In the genomic region with DNA sequence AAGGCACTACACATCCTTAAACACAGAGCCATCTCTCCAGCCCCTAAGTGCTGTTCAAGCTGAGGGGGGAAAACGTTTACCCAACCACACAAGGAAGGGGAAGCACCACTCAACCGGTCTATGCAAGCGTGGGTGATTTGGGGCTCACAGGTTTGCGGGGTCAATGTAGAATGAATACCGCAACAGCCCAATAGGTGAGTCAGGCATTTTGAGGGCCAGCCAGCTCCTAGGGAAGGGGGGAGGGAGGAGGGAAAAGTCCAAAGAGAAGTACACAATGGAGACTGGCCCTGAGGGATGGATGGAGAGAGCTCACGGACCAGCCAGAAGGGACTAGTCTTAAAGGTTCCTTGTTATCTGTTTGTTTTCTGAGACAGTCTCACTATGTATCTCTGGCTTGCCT, we compare ENCODE assay signal across 18 mouse cellular contexts. TPM values are rescaled to one million over a fixed set of nuclear protein-coding genes. Genes with fewer than 3 reads are reported as not detected.
A peak's percentile ranks its signal among the peaks of the same experiment; 100 is the strongest.
DNase-seq lines count a peak whose midpoint lies in the region; ATAC-seq lines count a peak whose summit lies in the region.
"Had no signal": no experiment of that assay in that cellular context is flagged by ENCODE, and none has a peak within 500 bp of the region (broad histone marks: within the 10 kb centered on the region; RNA-seq: fewer than 3 reads in every experiment).

No protein-coding gene starts in this region.

- H3K4me3 ChIP-seq in megakaryocyte, embryonic 14.5 days (replicated peaks) = peak overlapping the region; percentile 15
- H3K4me3 ChIP-seq: embryonic facial prominence, embryonic 10.5 days; forebrain, embryonic 13.5 days; heart, embryonic 10.5 days; hindbrain, embryonic 15.5 days had no signal

- no peak for ATAC-seq in megakaryocyte, adult 5-6 weeks (ENCODE audit: poor library complexity, severe bottlenecking)
- peak; percentile 21; the same call in 1 of the 2 replicates for ATAC-seq in megakaryocyte progenitor cell, adult 5-6 weeks (replicated peaks; ENCODE audit: poor library complexity)
- ATAC-seq: forebrain, embryonic 13.5 days; forebrain, postnatal 0 days had no signal

- no peaks in the 10 kb centered on the region for H3K27me3 ChIP-seq in megakaryocyte, embryonic 14.5 days (replicated peaks)
- H3K27me3 ChIP-seq: forebrain, embryonic 13.5 days; hindbrain, embryonic 15.5 days had no signal

- no peaks in the 10 kb centered on the region for H3K9me3 ChIP-seq in megakaryocyte, embryonic 14.5 days
- H3K9me3 ChIP-seq: embryonic facial prominence, embryonic 10.5 days; forebrain, embryonic 13.5 days; heart, embryonic 10.5 days; hindbrain, embryonic 15.5 days had no signal

- peaks cover 4% of the 10 kb centered on the region for H3K36me3 ChIP-seq in megakaryocyte, embryonic 14.5 days (replicated peaks; ENCODE audit: low read length)
- H3K36me3 ChIP-seq: embryonic facial prominence, embryonic 10.5 days; heart, embryonic 10.5 days; hindbrain, embryonic 15.5 days had no signal

- H3K4me1 ChIP-seq in megakaryocyte, embryonic 14.5 days = peaks cover 81% of the 10 kb centered on the region
- H3K4me1 ChIP-seq: embryonic facial prominence, embryonic 10.5 days had no signal

- peak; percentile 37 for DNase-seq in adrenal gland, adult 2 months
- DNase-seq in adrenal gland, adult 8-10 months = no peak
- DNase-seq in embryo, embryonic 10 days (ENCODE audit: low spot score) = no peak
- no peak for DNase-seq in cerebellum, adult 9-10 months
- DNase-seq: adrenal gland, postnatal 25 days; cerebellum, adult 2 months; cerebellum, postnatal 14 days; forebrain, postnatal 0 days; gastrocnemius, postnatal 25 days; heart, adult 11 months; kidney, adult 2 months had no signal

RNA-seq across cellular contexts. Expression of a gene that starts 32.1 kb away (rescaled TPM):
- 100 to 1,000 TPM; 111 to 154 TPM for total RNA-seq in adrenal gland, adult 2 months (2021)
- polyA plus RNA-seq in adrenal gland, adult 2 months (2012; rRNA removed) = 42.0 and 51.8 TPM in 2 replicates
- total RNA-seq in adrenal gland, adult 8-10 months (2022) = 10 to 100 TPM; 70.8 to 97.5 (median 88.9) TPM
- polyA plus RNA-seq in megakaryocyte, embryonic 14.5 days (2012; ENCODE audit: insufficient read depth, low replicate concordance) = 29.1 and 128 TPM in 2 replicates
- total RNA-seq in megakaryocyte, adult 5-6 weeks (2015) = 41.2 and 48.0 TPM in 2 replicates
- 69.0 and 71.2 TPM in 2 replicates for total RNA-seq in megakaryocyte, adult 5-6 weeks (2017)
- total RNA-seq in megakaryocyte progenitor cell, adult 5-6 weeks (2015) = 97.7 and 107 TPM in 2 replicates
- total RNA-seq in megakaryocyte progenitor cell, adult 5-6 weeks (2017) = 165 and 176 TPM in 2 replicates

RNA-seq across cellular contexts. Expression of a gene that starts 34.2 kb away (rescaled TPM):
- total RNA-seq in adrenal gland, adult 2 months (2021) = 10 to 100 TPM; 33.4 to 39.6 TPM
- polyA plus RNA-seq in adrenal gland, adult 2 months (2012; rRNA removed) = 69.1 and 74.7 TPM in 2 replicates
- total RNA-seq in adrenal gland, adult 8-10 months (2022) = 10 to 100 TPM; 26.0 to 29.3 (median 28.3) TPM
- polyA plus RNA-seq in megakaryocyte, embryonic 14.5 days (2012; ENCODE audit: insufficient read depth, low replicate concordance) = 696 and 878 TPM in 2 replicates
- total RNA-seq in megakaryocyte, adult 5-6 weeks (2015) = 20.2 and 24.2 TPM in 2 replicates
- total RNA-seq in megakaryocyte, adult 5-6 weeks (2017) = 52.8 and 56.8 TPM in 2 replicates
- 24.5 and 29.0 TPM in 2 replicates for total RNA-seq in megakaryocyte progenitor cell, adult 5-6 weeks (2015)
- 44.3 and 49.5 TPM in 2 replicates for total RNA-seq in megakaryocyte progenitor cell, adult 5-6 weeks (2017)
